Mouse (Mus musculus) liver, embryonic 18 days (tissue): ENCODE results near the gene Haus5. TPM values are rescaled to one million over a fixed set of nuclear protein-coding genes. Genes with fewer than 3 reads are reported as not detected.

Experiments used
- polyA plus RNA-seq: library from polyadenylated mRNA; depleted of rRNA; stranded (reverse); fragments of >200 nt; gene quantifications from 2 replicates; pipeline ENCODE4 v1.2.3, GENCODE M21; 2012; rRNA removed

Haus5 gene
- 13.8 and 14.4 TPM in 2 replicates for polyA plus RNA-seq

DNA sequence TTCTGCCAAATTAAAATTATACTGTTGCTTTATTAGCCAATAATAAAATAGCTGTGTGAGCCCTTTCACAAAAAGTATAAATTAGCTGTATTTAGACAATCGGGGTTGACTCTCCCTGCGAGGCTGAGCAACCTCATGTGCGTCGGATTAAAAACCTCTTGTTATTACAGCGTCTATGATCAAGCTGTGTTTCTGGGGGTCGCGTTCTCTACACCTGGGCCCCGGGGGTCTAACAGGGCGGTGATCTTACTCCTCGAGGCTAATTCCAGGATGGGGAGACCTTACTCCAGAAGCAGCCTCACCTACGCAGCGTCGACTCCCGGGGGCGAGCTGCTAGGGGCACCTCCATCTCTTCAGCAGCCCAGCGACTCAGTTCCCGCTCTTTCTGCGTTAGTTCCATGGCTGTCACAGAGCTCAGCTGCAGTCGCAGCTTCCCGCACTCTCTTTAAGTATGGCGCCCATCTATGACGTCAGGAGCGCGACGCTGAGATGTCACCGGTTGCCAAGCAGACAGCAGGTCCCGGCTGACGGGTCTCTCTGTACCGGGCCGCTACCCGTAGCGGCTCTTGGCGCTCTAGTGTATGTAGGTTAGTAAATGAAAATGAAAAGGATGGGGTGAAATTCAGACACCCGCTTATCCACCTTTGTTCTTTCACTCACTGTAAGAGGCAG lies at the start of gene Haus5:
Gene Haus5, minus strand, starts transcription at position 466 of the 672 bp plus-strand sequence.

DNA sequence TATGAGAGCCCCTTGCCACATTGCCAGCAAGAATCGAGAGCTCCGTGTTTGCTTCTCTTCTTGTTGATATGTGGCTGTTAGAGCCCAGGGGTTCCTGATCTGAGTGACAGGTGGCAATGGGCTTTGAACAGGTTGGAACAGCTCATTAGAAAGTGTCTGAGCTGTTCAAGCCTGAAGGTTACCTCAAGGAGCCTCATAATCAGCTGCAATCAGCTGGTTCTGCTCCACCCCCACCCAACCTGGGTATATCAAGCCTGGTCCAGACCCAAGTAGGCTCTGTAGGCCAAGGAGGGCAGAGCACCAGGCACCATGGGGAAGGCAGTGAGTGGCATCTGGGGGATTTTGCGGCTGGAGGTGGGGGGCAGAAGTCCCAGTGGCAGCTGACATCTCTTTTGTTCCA lies 47.1 kb upstream of the Haus5 start, which contains the start of gene Atp4a:
Gene Atp4a, plus strand, starts transcription at position 268 of the 400 bp plus-strand sequence.

DNA sequence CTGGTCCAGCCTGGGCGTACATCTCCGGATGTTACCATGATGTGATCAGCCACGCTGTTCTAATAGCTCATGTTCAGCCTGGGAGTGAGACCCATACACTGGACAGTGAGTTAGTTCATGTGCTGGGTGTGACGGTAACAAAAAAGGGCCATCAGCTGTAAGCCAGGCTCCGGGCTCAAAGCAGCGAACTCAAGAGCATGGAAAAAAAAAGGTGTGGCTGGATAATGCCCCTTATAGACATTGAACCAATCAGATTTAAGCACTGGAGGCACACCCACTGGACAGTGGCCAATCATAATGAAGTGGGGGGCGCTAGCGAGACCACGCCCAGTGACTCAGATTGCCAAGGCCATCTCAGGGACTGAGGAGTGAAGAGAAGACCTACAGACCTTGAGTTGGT lies 33.8 kb upstream of the Haus5 start, which contains the start of gene 2200002J24Rik:
Gene 2200002J24Rik, plus strand, starts transcription at position 338 of the 400 bp plus-strand sequence.

DNA sequence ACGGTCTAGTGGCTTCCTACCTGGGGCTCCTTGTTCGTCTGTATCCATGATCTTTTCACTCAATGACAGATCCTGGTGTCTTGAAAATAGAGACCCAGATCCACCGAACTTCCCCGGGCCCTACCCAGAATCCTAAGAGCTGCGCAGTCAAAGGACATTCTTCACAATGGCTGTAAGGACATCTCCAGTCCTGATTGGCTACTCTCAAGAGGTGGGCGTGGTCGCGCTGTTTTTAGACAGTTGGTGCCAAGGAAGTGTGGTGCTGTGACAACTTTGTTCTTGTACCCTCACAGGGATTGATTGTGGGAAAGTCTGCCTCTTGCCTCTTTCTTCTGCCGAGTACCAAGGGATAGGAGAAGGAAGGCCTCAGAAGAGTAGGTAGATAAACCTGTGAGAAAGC lies 6.7 kb upstream of the Haus5 start, which contains the start of gene Pmis2:
Gene Pmis2, minus strand, starts transcription at position 126 of the 400 bp plus-strand sequence.

GRCm38 (mm10) chr7:30649591-30650540 lies 14.9 kb downstream of the Haus5 start, which contains the start of gene Rbm42:
Gene Rbm42 (minus strand): TSS chr7:30650317.

DNA sequence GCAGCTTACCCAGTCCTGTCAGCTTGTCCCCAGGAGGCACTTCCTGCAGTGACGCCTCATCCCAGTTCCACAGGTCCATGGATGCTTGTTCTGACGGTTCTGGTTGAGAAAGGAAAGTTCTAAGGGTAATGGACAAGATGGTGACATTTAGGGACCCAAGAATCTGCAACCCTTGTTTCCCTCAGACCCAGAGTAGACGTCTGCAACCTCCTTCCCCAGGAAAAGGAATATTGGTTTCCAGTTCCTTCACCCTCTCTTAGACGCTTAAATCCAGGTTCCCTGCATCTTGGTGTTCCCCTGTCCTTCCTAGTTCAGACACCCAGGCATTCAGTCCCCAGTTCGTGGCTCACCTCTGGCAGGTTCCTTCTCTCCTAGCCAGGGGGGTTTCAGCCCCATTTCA lies 29.0 kb downstream of the Haus5 start, which contains the start of gene Etv2:
Gene Etv2, minus strand, starts transcription at position 101 of the 400 bp plus-strand sequence.

GRCm38 (mm10) chr7:30625530-30626384 lies 39.0 kb downstream of the Haus5 start, which contains the start of gene Cox6b1:
Gene Cox6b1 (minus strand): TSS chr7:30626151.

DNA sequence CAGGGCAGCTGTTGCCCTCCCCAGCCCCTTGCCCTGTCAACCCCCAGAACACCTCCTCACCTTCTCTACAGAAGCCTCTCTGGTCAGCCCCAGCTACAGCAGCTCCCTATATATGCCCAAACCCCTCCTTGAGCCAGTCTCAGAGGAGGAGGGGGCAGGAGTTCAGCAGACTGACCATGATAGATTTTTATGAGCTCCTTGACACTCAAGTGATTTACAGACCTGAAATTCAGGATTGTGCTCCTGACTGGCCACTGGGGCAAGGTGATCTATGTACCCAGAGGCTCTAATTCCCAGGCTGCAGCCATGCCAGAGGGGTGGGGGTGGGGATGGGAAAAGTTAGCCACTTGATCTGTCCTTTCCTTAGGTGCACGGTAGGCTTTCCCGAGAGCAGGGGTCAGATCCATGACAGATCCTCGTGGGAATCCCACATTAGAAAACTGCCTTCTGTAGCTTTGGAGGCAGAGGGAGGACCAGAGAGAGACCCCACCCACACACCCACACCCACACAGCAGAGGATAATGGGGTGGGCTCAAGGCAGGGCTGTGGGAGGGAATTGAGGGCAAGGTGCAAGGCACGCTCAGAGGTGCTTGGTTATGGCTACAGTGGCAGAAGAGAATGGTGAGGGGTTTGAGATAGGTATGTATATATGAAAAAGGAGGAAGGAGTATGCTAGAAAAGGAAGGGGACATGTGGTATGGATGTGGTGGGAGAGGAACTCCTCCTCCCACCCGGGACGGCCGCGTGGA lies 52.0 kb downstream of the Haus5 start, which contains the start of gene Upk1a:
Gene Upk1a, minus strand, starts transcription at position 194 of the 749 bp plus-strand sequence.

Other genes with a start within 250 kb of the Haus5 start
- gene Hcst, start 245.1 kb downstream of the Haus5 start, polyA plus RNA-seq, result 9.2 and 10.5 TPM in 2 replicates
- 1.9 TPM in 2 replicates for gene Nfkbid, start 243.3 kb downstream of the Haus5 start, polyA plus RNA-seq
- 2.4 and 2.6 TPM in 2 replicates for gene Aplp1, start 219.5 kb downstream of the Haus5 start, polyA plus RNA-seq
- 0.08 and 0.24 TPM in 2 replicates for gene Kirrel2, start 207.3 kb downstream of the Haus5 start, polyA plus RNA-seq
- gene Nphs1, start 206.7 kb downstream of the Haus5 start, polyA plus RNA-seq, result 0.01 and 0.06 TPM in 2 replicates
- 170 and 183 TPM in 2 replicates for gene Prodh2, start 171.4 kb downstream of the Haus5 start, polyA plus RNA-seq
- 3.4 and 4.6 TPM in 2 replicates for gene Arhgap33, start 129.9 kb downstream of the Haus5 start, polyA plus RNA-seq
- 3.5 and 4.6 TPM in 2 replicates for gene Hspb6, start 112.8 kb downstream of the Haus5 start, polyA plus RNA-seq
- gene Proser3, start 112.7 kb downstream of the Haus5 start, polyA plus RNA-seq, result 3.4 and 6.2 TPM in 2 replicates
- gene Lin37, start 105.2 kb downstream of the Haus5 start, polyA plus RNA-seq, result 13.1 and 13.4 TPM in 2 replicates
- 20.0 and 21.9 TPM in 2 replicates for gene U2af1l4, start 101.7 kb downstream of the Haus5 start, polyA plus RNA-seq
- gene Gm49396, start 101.7 kb downstream of the Haus5 start, polyA plus RNA-seq, result 0.68 and 0.95 TPM in 2 replicates
- gene Psenen, start 101.4 kb downstream of the Haus5 start, polyA plus RNA-seq, result 61.9 and 66.3 TPM in 2 replicates
- 1.2 and 1.3 TPM in 2 replicates for gene Igflr1, start 99.6 kb downstream of the Haus5 start, polyA plus RNA-seq
- 8.2 and 10.0 TPM in 2 replicates for gene Kmt2b, start 76.3 kb downstream of the Haus5 start, polyA plus RNA-seq
- gene Zbtb32, start 66.1 kb downstream of the Haus5 start, polyA plus RNA-seq, result 0.24 and 0.36 TPM in 2 replicates
- 0.23 and 0.35 TPM in 2 replicates for gene Upk1a, start 52.1 kb downstream of the Haus5 start, polyA plus RNA-seq
- 514 and 548 TPM in 2 replicates for gene Cox6b1, start 38.8 kb downstream of the Haus5 start, polyA plus RNA-seq
- gene Etv2, start 29.1 kb downstream of the Haus5 start, polyA plus RNA-seq, result not detected in 2 replicates
- 21.2 and 21.7 TPM in 2 replicates for gene Rbm42, start 14.7 kb downstream of the Haus5 start, polyA plus RNA-seq
- not detected in 2 replicates for gene Pmis2, start 6.6 kb upstream of the Haus5 start, polyA plus RNA-seq
- 0.24 and 0.43 TPM in 2 replicates for gene 2200002J24Rik, start 33.9 kb upstream of the Haus5 start, polyA plus RNA-seq
- 2.5 and 3.2 TPM in 2 replicates for gene Atp4a, start 47.2 kb upstream of the Haus5 start, polyA plus RNA-seq
- 82.8 and 85.1 TPM in 2 replicates for gene Tmem147, start 64.5 kb upstream of the Haus5 start, polyA plus RNA-seq
- 0.06 TPM in 1 of 2 replicates, not detected in the other for gene Gapdhs, start 78.7 kb upstream of the Haus5 start, polyA plus RNA-seq
- 0.99 and 1.0 TPM in 2 replicates for gene Sbsn, start 86.5 kb upstream of the Haus5 start, polyA plus RNA-seq
- gene Dmkn, start 98.8 kb upstream of the Haus5 start, polyA plus RNA-seq, result 1.4 and 1.5 TPM in 2 replicates
- 0.16 and 1.4 TPM in 2 replicates for gene Krtdap, start 122.9 kb upstream of the Haus5 start, polyA plus RNA-seq
- 1.4 and 1.7 TPM in 2 replicates for gene Ffar2, start 158.8 kb upstream of the Haus5 start, polyA plus RNA-seq
- not detected in 2 replicates for gene Ffar3, start 191.2 kb upstream of the Haus5 start, polyA plus RNA-seq
- gene Ffar1, start 196.6 kb upstream of the Haus5 start, polyA plus RNA-seq, result 0.06 and 0.07 TPM in 2 replicates
- 3.4 and 4.7 TPM in 2 replicates for gene Cd22, start 215.3 kb upstream of the Haus5 start, polyA plus RNA-seq
- gene Mag, start 249.9 kb upstream of the Haus5 start, polyA plus RNA-seq, result 0.32 and 0.35 TPM in 2 replicates